Mouse (Mus musculus) intestine, postnatal 0 days (tissue): Measurements from ENCODE around the gene Rfxap. TPM values are rescaled to one million over a fixed set of nuclear protein-coding genes. Genes with fewer than 3 reads are reported as not detected.

Experiments used
- ATAC-seq: fragments of 200-750 bp; cut with Nextera tagmentation; 2 replicates; pipeline ENCODE4 v1.8.0; 2017; ENCODE audit warnings: mild to moderate bottlenecking, moderate TSS enrichment, moderate library complexity
- H3K27ac ChIP-seq: fragments of 300-500 bp; sonication (generic); 2 replicates; pipeline ENCODE4 v1.5.1; 2014; ENCODE audit warnings: mild to moderate bottlenecking, low read depth, low read length, moderate library complexity
- H3K27me3 ChIP-seq: fragments of 300-500 bp; sonication (generic); replicated peaks from 2 replicates; pipeline ENCODE4 v1.6.1; 2014; ENCODE audit warnings: low read length, mixed read lengths; ENCODE audit not compliant: control insufficient read depth, insufficient read depth
- H3K36me3 ChIP-seq: fragments of 300-500 bp; sonication (generic); 2 replicates; pipeline ENCODE4 v1.6.1; 2014; ENCODE audit warnings: mild to moderate bottlenecking, moderate library complexity; ENCODE audit not compliant: control insufficient read depth, insufficient read depth
- H3K4me1 ChIP-seq: fragments of 300-500 bp; sonication (generic); replicated peaks from 2 replicates; pipeline ENCODE4 v1.6.1; 2014; ENCODE audit warnings: antibody characterized with exemption, low read length, mixed read lengths; ENCODE audit not compliant: control insufficient read depth, insufficient read depth
- H3K4me2 ChIP-seq: fragments of 300-500 bp; sonication (generic); replicated peaks from 2 replicates; pipeline ENCODE4 v1.6.1; 2014; ENCODE audit warnings: low read depth, mild to moderate bottlenecking, moderate library complexity
- H3K4me3 ChIP-seq: fragments of 300-500 bp; sonication (generic); 2 replicates; pipeline ENCODE4 v1.5.1; 2014; ENCODE audit warnings: low read depth, low read length
- H3K9ac ChIP-seq: fragments of 300-500 bp; sonication (generic); 2 replicates; pipeline ENCODE4 v1.6.1; 2014; ENCODE audit warnings: mild to moderate bottlenecking, low read depth, low read length
- H3K9me3 ChIP-seq: fragments of 300-500 bp; sonication (generic); 2 replicates; pipeline ENCODE4 v1.6.1; 2016; ENCODE audit warnings: mixed run types; ENCODE audit not compliant: control insufficient read depth
- CTCF ChIP-seq: sonication (generic); IDR thresholded peaks from 2 replicates; pipeline ENCODE4 v1.5.1; 2016; ENCODE audit warnings: low read depth, mild to moderate bottlenecking, control low read depth, antibody characterized with exemption, moderate library complexity
- WGBS: fragments of 180-500 bp; shearing (Covaris S2); extraction: QIAGEN DNeasy Blood & Tissue Kit; methylation state at CpG from one replicate; pipeline ENCODE4 v1.1.7; 2014; 5-methylcytosine and 5-hydroxymethylcytosine counted together
- polyA plus RNA-seq: library from polyadenylated mRNA; unstranded; fragments of >200 nt; fragmentation: Nextera tagmentation; extraction: Ambion mirVana; gene quantifications from 2 replicates; pipeline ENCODE4 v1.2.1, GENCODE M21; 2015

Gene Rfxap
- polyA plus RNA-seq, 1 experiment from 2014 or later, result 30.8 TPM

- ATAC-seq, result no peak
- TF ChIP-seq CTCF, result no peak
- 69% methylated on average over 18 of the region's 18 CpGs for WGBS
- H3K4me2 ChIP-seq, result peak overlapping the region; percentile 41
- H3K36me3 ChIP-seq, result no peaks in the 10 kb centered on the region
- H3K4me1 ChIP-seq, result no peaks in the 10 kb centered on the region
- no peaks in the 10 kb centered on the region for H3K27me3 ChIP-seq
- H3K9me3 ChIP-seq, result no peaks in the 10 kb centered on the region
- H3K27ac ChIP-seq, result no peak overlapping the region
- no peak overlapping the region for H3K4me3 ChIP-seq
- no peak overlapping the region for H3K9ac ChIP-seq
Measured at GRCm38 (mm10) chr3:54764418-54764817, 43.2 kb downstream of the Rfxap start.

DNA sequence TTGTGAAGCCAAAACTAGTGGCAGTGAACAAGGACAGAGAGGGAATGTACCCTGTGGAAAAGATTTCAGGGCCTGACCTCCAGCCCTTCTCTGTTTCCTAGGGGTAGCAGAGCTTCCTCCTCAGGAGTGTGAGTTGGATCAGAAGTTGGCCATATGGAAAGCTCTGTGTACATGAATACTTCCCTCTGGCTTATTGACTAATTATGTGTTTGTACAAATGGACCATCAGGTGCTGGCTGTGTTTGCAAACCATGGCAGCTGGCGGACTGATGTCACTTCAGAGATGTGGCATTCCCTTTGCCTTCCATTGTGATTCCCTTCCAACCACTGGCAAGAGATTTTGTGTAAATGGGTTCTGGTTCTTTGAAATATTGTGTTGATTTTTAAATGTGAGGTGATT lies 46.3 kb downstream of the Rfxap start:
- 94% methylated on average over 1 of the region's 1 CpGs for WGBS

GRCm38 (mm10) chr3:54760321-54761115 lies 47.1 kb downstream of the Rfxap start:
- H3K27ac ChIP-seq, result no peak overlapping the region
- H3K4me2 ChIP-seq, result no peak overlapping the region
- no peak for TF ChIP-seq CTCF
- ATAC-seq, result no peak
- H3K4me3 ChIP-seq, result no peak overlapping the region
- peaks cover 7% of the 10 kb centered on the region; the same call in 1 of the 2 replicates for H3K27me3 ChIP-seq
- 54% methylated on average over 15 of the region's 15 CpGs for WGBS
- H3K4me1 ChIP-seq, result no peaks in the 10 kb centered on the region
- no peaks in the 10 kb centered on the region for H3K9me3 ChIP-seq
- H3K9ac ChIP-seq, result no peak overlapping the region
- H3K36me3 ChIP-seq, result no peaks in the 10 kb centered on the region

More for the DNA sequence above, 46.3 kb downstream of the Rfxap start:
- Histone ChIP-seq H3K36me3 (no peaks in the 10 kb centered on the region), H3K4me2 (no peak overlapping the region), H3K27ac (no peak overlapping the region; the same call in 1 of the 2 replicates), H3K4me3 (no peak overlapping the region), H3K4me1 (no peaks in the 10 kb centered on the region), H3K9me3 (no peaks in the 10 kb centered on the region), H3K27me3 (no peaks in the 10 kb centered on the region), H3K9ac (no peak overlapping the region)
- ATAC-seq, result no peak
- no peak for TF ChIP-seq CTCF

DNA sequence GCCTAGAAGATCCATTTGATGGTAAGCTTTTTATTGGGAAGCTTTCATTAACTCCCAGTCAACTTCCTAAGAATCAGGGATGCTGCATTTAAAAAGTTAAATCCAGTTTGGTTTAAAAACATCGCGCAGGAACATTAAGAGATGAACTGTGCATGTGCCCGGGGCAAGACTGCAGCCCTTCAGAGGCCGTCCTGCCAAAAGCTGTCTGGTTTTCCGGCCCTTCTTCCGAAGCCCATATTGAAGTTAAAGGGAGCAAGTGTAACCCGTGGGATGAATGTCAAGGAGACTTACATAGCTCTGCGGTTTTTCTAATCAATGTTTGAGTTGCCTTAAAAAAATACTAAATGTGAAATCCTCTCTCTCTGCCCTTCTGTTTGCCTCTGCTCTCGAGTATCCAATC lies 48.4 kb downstream of the Rfxap start:
- H3K9ac ChIP-seq, result no peak overlapping the region
- ATAC-seq, result no peak
- no peak for TF ChIP-seq CTCF

GRCm38 (mm10) chr3:54757446-54757845 lies 50.1 kb downstream of the Rfxap start:
- H3K4me3 ChIP-seq, result no peak overlapping the region
- H3K27me3 ChIP-seq, result peaks cover 13% of the 10 kb centered on the region; the same call in 1 of the 2 replicates
- H3K9ac ChIP-seq, result no peak overlapping the region
- H3K27ac ChIP-seq, result no peak overlapping the region
- H3K36me3 ChIP-seq, result no peaks in the 10 kb centered on the region
- H3K4me2 ChIP-seq, result no peak overlapping the region
- ATAC-seq, result no peak
- TF ChIP-seq CTCF, result no peak
- H3K9me3 ChIP-seq, result no peaks in the 10 kb centered on the region
- no peaks in the 10 kb centered on the region for H3K4me1 ChIP-seq
- WGBS, result 67% methylated on average over 8 of the region's 8 CpGs

More for the DNA sequence above, 48.4 kb downstream of the Rfxap start:
- no peak overlapping the region for H3K4me3 ChIP-seq
- H3K27ac ChIP-seq, result no peak overlapping the region
- no peaks in the 10 kb centered on the region for H3K9me3 ChIP-seq
- no peak overlapping the region for H3K4me2 ChIP-seq
- no peaks in the 10 kb centered on the region for H3K4me1 ChIP-seq
- 66% methylated on average over 9 of the region's 9 CpGs for WGBS
- H3K27me3 ChIP-seq, result peaks cover 13% of the 10 kb centered on the region; the same call in 1 of the 2 replicates
- no peaks in the 10 kb centered on the region for H3K36me3 ChIP-seq

- peak; percentile 23; the same call in 1 of the 2 replicates for TF ChIP-seq CTCF
- WGBS, result 6% methylated on average over 11 of the region's 11 CpGs
- peak overlapping the region; percentile 42 for H3K9ac ChIP-seq
- H3K27me3 ChIP-seq, result peaks cover 13% of the 10 kb centered on the region; the same call in 1 of the 2 replicates
- 0 out of 2 replicates have a peak, but pooled peaks have one; percentile 19 for ATAC-seq
- peak overlapping the region; percentile 92 for H3K4me2 ChIP-seq
- no peaks in the 10 kb centered on the region for H3K9me3 ChIP-seq
- no peaks in the 10 kb centered on the region for H3K36me3 ChIP-seq
- H3K4me3 ChIP-seq, result peak overlapping the region; percentile 62
- no peaks in the 10 kb centered on the region for H3K4me1 ChIP-seq
- H3K27ac ChIP-seq, result peak overlapping the region; percentile 52; the same call in 1 of the 2 replicates
Measured at GRCm38 (mm10) chr3:54756058-54756457, 51.5 kb downstream of the Rfxap start.
